ENCODE assay signal across 1 mouse cellular context in genomic region chr2:127247592-127248333, GRCm38 (mm10).
TF ChIP-seq lines count a peak whose summit lies in the region.

Gene Ciao1, minus strand, starts transcription at chr2:127247816.
Gene Tmem127, plus strand, starts transcription at chr2:127247908.

TF ChIP-seq in myocyte, 11 proteins besides CTCF, POLR2A, EP300 and RAD21 (continued from another document):
- TF ChIP-seq MYOD1 (IDR thresholded peaks at IDR 0.05; ENCODE audit: control insufficient read depth in 1 of 3, insufficient read length in 2 of 3, low read depth in 2 of 3): peak in 1 of 3 experiments; percentile 6
- TF ChIP-seq E2F4 (IDR thresholded peaks at IDR 0.05; ENCODE audit: insufficient read depth): peak; percentile 50
